Mouse (Mus musculus) right cerebral cortex, postnatal 4 days (tissue): Measurements from ENCODE around the gene Fggy.
A peak's percentile ranks its signal among the peaks of the same experiment; 100 is the strongest.

ENCODE experiments used
- DNase-seq: peaks from one replicate; pipeline ENCODE4 v3.0.0-alpha.2; 2022

The Fggy gene

DNA sequence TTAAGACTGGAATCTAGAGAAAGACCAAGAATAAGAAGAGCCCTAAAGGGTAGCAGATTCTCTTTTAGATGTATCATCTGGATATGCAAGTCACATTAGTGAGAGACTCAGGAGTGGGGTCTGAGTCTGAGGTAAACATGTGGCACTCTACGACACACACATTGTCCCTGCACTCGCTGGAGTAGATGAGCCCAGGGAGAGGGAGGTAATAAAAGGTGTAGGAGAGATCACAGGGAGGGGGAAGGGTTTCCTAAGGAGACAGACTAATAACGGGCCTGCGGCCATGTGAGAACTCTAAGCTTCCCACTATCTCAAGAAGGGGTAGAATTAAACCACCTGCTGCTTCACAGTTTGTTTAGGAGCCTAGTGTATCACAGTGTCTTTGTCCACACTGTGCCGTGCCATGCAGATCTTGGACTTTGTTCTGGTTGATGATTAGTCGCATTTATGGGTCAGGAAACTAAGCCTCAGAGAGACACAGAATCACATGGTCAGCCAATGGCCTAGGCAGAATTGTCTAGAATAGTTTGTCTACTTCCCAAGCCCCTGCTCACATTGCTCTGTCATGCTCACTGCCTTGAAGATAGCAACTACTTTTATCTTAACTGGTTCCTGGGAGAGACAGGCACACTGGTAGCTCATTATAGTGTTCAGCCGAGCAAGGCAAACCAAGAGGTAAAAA lies 236.5 kb downstream of the Fggy start:
- DNase-seq, result no peak

- DNase-seq, result no peak
Observed at GRCm38 (mm10) chr4:95794651-95795050, 237.3 kb downstream of the Fggy start.

DNA sequence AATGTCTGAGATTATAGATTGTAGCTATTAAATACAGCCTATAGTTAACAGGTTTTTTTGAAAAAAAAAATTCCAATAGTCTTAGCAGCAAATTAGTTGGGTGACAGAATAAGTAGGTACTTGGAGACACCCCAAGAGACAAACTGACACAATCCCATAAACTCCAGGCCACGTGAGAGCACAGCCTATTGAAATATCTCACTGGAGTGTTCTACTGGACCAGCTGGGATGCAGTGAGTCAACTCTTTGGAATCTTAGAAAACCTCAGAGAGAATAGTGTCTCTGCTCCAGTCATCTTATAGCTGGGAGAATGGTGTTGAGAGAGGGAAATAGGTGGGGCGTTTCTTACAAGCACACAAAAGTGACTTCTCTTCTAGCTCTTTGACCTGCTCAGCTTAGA lies 238.0 kb downstream of the Fggy start:
- no peak for DNase-seq

- no peak for DNase-seq
Observed at GRCm38 (mm10) chr4:95819650-95820049, 262.3 kb downstream of the Fggy start.

DNA sequence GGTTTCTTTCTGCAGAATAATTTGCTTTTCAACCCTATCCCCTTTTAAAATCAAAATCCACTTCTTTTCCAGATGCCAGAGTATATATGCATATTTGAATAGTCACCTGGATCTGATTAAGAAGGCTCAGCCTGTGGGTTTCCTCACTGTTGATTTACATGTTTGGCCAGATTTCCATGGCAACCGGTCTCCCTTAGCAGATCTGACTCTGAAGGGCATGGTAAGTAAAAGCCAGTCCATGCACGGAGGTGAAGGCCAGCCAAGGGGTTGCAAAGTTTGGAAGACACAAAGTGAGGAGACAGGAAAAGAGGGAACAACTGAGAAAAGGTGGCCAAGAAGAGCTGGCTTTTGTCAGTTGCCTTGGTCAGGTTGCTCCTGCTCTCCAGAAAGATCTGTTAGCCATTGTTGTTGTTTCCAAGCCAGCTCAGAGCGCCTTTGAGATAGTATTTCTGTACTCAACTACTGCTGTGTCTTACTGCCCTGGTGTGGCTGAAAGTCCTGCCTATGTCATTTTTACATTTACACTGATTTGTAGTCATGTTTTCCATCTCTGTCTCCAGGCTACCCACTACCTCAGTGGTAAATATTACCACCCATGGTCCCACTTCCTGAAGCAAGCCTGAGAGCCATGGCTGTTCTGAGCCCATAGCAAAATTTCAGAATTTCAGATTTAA lies 264.7 kb downstream of the Fggy start:
- no peak for DNase-seq

GRCm38 (mm10) chr4:95828164-95828563 lies 270.9 kb downstream of the Fggy start:
- DNase-seq, result no peak

- DNase-seq, result no peak
Observed at GRCm38 (mm10) chr4:95830320-95830719, 273.0 kb downstream of the Fggy start.

DNA sequence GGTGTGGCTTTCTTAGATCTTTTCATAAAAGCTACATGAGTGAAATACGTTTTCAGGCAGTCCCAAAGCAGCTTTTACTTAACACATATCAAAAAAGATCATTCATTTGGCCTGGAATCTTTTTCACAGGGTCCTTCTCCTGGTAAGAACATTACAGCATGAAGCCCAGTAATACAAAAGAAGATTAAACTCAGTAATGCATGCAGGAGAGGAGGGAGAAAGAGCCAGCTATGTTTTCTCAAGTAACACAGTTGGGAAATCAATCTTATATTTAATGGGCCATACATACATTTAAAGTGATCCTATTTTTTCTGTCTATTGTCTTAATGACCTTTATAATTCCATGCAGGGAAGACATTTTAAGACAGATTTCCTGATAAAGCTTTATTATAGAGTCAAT lies 282.6 kb downstream of the Fggy start:
- no peak for DNase-seq

- no peak for DNase-seq
Observed at GRCm38 (mm10) chr4:95840389-95841053, 283.2 kb downstream of the Fggy start.

- DNase-seq, result no peak
Observed at GRCm38 (mm10) chr4:95845981-95846617, 288.8 kb downstream of the Fggy start.

DNA sequence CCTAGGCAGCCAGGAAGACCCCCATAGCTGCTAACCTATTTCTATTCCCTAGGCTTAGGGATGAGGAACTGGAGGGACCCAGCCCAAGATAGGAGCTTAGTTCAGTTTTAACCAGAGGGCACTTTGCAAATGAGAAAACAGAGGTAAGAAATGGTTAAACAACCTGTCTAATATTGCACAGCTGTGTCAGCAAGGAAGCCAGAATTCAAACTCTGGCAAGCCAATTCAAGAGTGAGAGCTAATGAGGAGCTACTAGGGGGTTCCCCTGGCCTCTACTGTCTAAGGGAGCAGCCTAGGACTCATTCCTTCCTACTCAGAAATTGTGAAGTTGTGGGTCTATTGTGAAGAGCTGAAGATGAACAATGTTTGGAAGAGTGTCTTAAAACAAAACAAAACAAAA lies 289.9 kb downstream of the Fggy start:
- DNase-seq, result no peak

GRCm38 (mm10) chr4:95847664-95848063 lies 290.4 kb downstream of the Fggy start:
- no peak for DNase-seq

GRCm38 (mm10) chr4:95849497-95849896 lies 292.2 kb downstream of the Fggy start:
- DNase-seq, result no peak

- no peak for DNase-seq
Observed at GRCm38 (mm10) chr4:95850044-95850739, 292.9 kb downstream of the Fggy start.

DNA sequence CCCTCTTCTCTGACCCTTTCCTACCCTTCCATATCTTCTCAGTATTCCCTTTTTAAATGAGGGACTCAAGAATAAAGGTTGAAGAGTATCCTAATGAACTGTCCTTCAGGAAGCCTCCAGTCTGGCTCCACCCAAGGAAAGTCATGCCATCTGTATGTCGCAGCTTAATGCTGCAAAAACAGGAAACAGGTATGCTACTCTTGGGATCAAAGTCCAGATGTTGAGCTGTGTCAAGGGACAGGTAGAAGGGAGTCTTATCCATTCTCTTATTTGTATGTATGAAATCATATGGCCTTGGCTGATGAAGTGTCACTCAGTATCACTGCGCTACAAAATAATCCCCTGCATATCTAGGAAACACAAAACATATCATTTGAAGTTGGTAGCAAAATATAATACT lies 294.9 kb downstream of the Fggy start:
- DNase-seq, result no peak

- DNase-seq, result no peak
Observed at GRCm38 (mm10) chr4:95856008-95856407, 298.7 kb downstream of the Fggy start.

DNA sequence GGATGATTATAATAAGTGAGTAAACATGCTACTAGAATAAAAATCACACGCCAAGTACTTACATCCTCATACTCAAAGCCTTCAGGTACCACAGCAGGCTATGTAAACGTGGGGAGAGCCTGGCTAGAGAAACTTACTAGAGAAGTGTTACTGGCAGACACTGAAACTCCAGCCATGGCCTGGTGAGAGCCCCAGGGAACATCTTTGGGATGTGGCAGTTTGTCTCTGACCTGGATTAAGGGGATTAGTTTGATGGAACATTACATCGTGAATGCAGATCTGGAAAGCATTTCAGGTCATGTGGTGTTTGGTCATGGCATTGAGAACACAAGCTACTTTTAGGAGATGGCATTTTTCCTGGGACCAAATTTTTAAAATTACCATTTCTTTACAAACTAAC lies 303.3 kb downstream of the Fggy start:
- DNase-seq, result no peak

GRCm38 (mm10) chr4:95861074-95861473 lies 303.8 kb downstream of the Fggy start:
- DNase-seq, result no peak

- no peak for DNase-seq
Observed at GRCm38 (mm10) chr4:95861741-95862155, 304.4 kb downstream of the Fggy start.

GRCm38 (mm10) chr4:95862276-95862675 lies 305.0 kb downstream of the Fggy start:
- DNase-seq, result no peak

DNA sequence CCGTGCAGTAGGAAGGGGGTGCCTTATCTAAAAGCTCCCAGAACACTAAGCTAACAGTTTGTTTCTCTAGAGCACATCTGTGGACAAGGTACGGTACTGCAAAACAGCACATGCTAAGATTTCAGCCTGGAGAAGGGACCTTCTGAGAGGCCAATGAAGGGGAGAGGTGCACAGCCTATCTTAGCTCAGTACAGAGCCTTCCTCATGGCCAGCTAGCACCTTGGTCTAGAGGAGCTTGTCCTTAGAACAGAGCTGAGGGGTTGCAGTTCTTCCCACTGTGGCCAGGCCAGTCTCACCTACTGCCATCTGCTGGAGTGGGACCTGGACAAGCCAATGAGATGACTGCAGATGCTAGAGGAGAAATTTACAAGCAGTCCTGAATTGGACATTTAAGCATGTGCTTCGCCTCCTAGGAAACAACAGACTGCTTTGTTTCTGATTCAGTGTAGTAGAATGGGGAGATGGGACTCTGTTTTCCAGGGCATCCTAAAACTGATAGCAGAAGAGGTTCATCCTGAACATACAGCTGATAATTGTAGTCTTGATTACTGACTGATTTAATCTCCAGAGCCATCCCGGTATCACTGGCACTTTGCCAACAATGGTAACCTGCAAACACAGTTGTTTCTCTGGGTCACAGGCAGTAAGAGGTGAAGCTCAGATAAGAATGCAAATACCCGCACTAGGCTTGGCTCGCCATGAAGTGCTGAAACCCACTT lies 305.6 kb downstream of the Fggy start:
- peak; percentile 10 for DNase-seq

DNA sequence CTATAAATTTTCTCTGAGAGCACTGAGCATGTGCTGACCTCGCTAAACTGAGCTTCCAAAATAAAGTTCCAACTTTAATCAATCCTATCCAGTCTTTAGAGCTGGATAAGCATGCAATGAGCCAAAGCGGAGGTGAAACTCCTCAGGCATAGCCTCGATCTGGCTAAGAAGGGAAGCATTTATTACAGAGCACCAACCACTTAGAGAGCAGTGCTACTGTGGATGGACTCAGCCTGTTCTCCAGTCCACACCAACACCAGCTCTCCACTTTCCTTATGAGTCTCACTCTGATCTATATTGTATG lies 306.1 kb downstream of the Fggy start:
- DNase-seq, result no peak

DNA sequence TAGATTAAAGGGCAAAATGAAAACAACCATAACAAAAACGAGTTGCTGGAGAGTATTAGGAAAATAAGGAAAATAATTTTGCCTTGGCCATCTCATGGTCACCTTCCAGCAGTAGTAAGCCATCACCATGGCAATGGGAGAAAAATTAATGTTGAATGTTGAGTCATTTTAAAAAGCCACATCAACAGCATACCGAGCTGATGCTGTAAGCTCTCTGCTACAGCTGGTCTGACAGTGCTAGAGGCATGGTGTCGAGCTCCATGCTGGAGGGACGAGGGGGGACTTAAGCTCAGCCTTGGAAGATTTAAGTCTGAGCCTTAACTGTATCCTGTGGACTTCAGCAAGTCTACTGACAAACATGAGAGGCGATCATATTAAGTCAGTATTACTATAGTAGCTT lies 307.9 kb downstream of the Fggy start:
- no peak for DNase-seq
